Mouse (Mus musculus) hindbrain, embryonic 14.5 days (tissue): Measurements from ENCODE around the gene Cacng1. TPM values are rescaled to one million over a fixed set of nuclear protein-coding genes. Genes with fewer than 3 reads are reported as not detected.

Experiments used
- ATAC-seq: fragments of 200-750 bp; cut with Nextera tagmentation; 2 replicates; pipeline ENCODE4 v1.8.0; 2017; ENCODE audit warnings: moderate number of reproducible peaks, mild to moderate bottlenecking, moderate TSS enrichment, moderate library complexity; ENCODE audit not compliant: low FRiP score
- DNase-seq: peaks from one replicate; pipeline ENCODE4 v3.0.0-alpha.2; 2015; ENCODE audit warnings: low spot score
- H3K27ac ChIP-seq: fragments of 300-500 bp; sonication (generic); 2 replicates; pipeline ENCODE4 v1.5.1; 2014; ENCODE audit warnings: mild to moderate bottlenecking, moderate library complexity
- H3K27me3 ChIP-seq: fragments of 300-500 bp; sonication (generic); 2 replicates; pipeline ENCODE4 v1.6.1; 2014; ENCODE audit warnings: mild to moderate bottlenecking, low read length, mixed read lengths; ENCODE audit not compliant: control insufficient read depth, insufficient read depth
- H3K36me3 ChIP-seq: fragments of 300-500 bp; sonication (generic); replicated peaks from 2 replicates; pipeline ENCODE4 v1.6.1; 2014; ENCODE audit not compliant: control insufficient read depth, insufficient read depth
- H3K4me1 ChIP-seq: fragments of 300-500 bp; sonication (generic); replicated peaks from 2 replicates; pipeline ENCODE4 v1.6.1; 2014; ENCODE audit warnings: antibody characterized with exemption, low read length, mixed read lengths; ENCODE audit not compliant: control insufficient read depth, insufficient read depth
- H3K4me2 ChIP-seq: fragments of 300-500 bp; sonication (generic); replicated peaks from 2 replicates; pipeline ENCODE4 v1.6.1; 2014; ENCODE audit warnings: mild to moderate bottlenecking, moderate library complexity
- H3K4me3 ChIP-seq: fragments of 300-500 bp; sonication (generic); replicated peaks from 2 replicates; pipeline ENCODE4 v1.5.1; 2014; ENCODE audit warnings: mild to moderate bottlenecking, low read length
- H3K9ac ChIP-seq: fragments of 300-500 bp; sonication (generic); 2 replicates; pipeline ENCODE4 v1.6.1; 2014
- H3K9me3 ChIP-seq: fragments of 300-500 bp; sonication (generic); 2 replicates; pipeline ENCODE4 v1.6.1; 2016; ENCODE audit warnings: low read length; ENCODE audit not compliant: control insufficient read depth
- WGBS: fragments of 180-500 bp; shearing (Covaris S2); extraction: QIAGEN DNeasy Blood & Tissue Kit; methylation state at CpG from one replicate; pipeline ENCODE4 v1.1.7; 2014; 5-methylcytosine and 5-hydroxymethylcytosine counted together
- polyA plus RNA-seq: library from polyadenylated mRNA; unstranded; fragments of >200 nt; fragmentation: Nextera tagmentation; extraction: Ambion mirVana; gene quantifications from 2 replicates; pipeline ENCODE4 v1.2.1, GENCODE M21; 2014

Gene Cacng1
- polyA plus RNA-seq, 1 experiment from 2014 or later, result 0.52 TPM

- DNase-seq, result no peak
- no peaks in the 10 kb centered on the region for H3K27me3 ChIP-seq
- no peak overlapping the region for H3K4me2 ChIP-seq
- no peak overlapping the region for H3K27ac ChIP-seq
- H3K9ac ChIP-seq, result no peak overlapping the region
- H3K4me1 ChIP-seq, result peaks cover 7% of the 10 kb centered on the region; the same call in 1 of the 2 replicates
- no peak overlapping the region for H3K4me3 ChIP-seq
- no peak for ATAC-seq
- H3K36me3 ChIP-seq, result peaks cover 83% of the 10 kb centered on the region
- WGBS, result 84% methylated on average over 20 of the region's 20 CpGs
- H3K9me3 ChIP-seq, result no peaks in the 10 kb centered on the region
Observed at GRCm38 (mm10) chr11:107738418-107739099, 22.2 kb upstream of the Cacng1 start.

- Histone ChIP-seq H3K9ac (no peak overlapping the region), H3K27ac (no peak overlapping the region), H3K27me3 (no peaks in the 10 kb centered on the region), H3K4me3 (no peak overlapping the region), H3K4me2 (no peak overlapping the region), H3K9me3 (no peaks in the 10 kb centered on the region), H3K36me3 (peaks cover 89% of the 10 kb centered on the region), H3K4me1 (peaks cover 4% of the 10 kb centered on the region; the same call in 1 of the 2 replicates)
- no peak for ATAC-seq
- 85% methylated on average over 6 of the region's 6 CpGs for WGBS
- DNase-seq, result no peak
Observed at GRCm38 (mm10) chr11:107737886-107738285, 21.6 kb upstream of the Cacng1 start.

GRCm38 (mm10) chr11:107734133-107734532 is 17.8 kb upstream of the Cacng1 start:
- no peaks in the 10 kb centered on the region for H3K4me1 ChIP-seq
- peaks cover 71% of the 10 kb centered on the region for H3K36me3 ChIP-seq
- no peaks in the 10 kb centered on the region for H3K9me3 ChIP-seq
- DNase-seq, result no peak
- H3K4me2 ChIP-seq, result no peak overlapping the region
- 87% methylated on average over 7 of the region's 7 CpGs for WGBS
- no peak overlapping the region for H3K4me3 ChIP-seq
- H3K27me3 ChIP-seq, result no peaks in the 10 kb centered on the region
- H3K9ac ChIP-seq, result no peak overlapping the region
- ATAC-seq, result no peak
- no peak overlapping the region for H3K27ac ChIP-seq

- Histone ChIP-seq H3K9me3 (no peaks in the 10 kb centered on the region), H3K36me3 (peaks cover 45% of the 10 kb centered on the region), H3K4me3 (no peak overlapping the region), H3K4me1 (no peaks in the 10 kb centered on the region), H3K27me3 (no peaks in the 10 kb centered on the region), H3K27ac (no peak overlapping the region), H3K9ac (no peak overlapping the region), H3K4me2 (no peak overlapping the region)
- WGBS, result 91% methylated on average over 5 of the region's 5 CpGs
- ATAC-seq (no peak), DNase-seq (no peak)
Observed at GRCm38 (mm10) chr11:107731498-107731897, 15.2 kb upstream of the Cacng1 start.

- no peak overlapping the region for H3K4me2 ChIP-seq
- no peaks in the 10 kb centered on the region for H3K9me3 ChIP-seq
- no peaks in the 10 kb centered on the region for H3K4me1 ChIP-seq
- H3K36me3 ChIP-seq, result peaks cover 39% of the 10 kb centered on the region
- no peak overlapping the region for H3K9ac ChIP-seq
- ATAC-seq (no peak), DNase-seq (no peak)
- 84% methylated on average over 4 of the region's 4 CpGs for WGBS
- no peak overlapping the region for H3K27ac ChIP-seq
- H3K27me3 ChIP-seq, result no peaks in the 10 kb centered on the region
- no peak overlapping the region for H3K4me3 ChIP-seq
Observed at GRCm38 (mm10) chr11:107730940-107731339, 14.6 kb upstream of the Cacng1 start.

GRCm38 (mm10) chr11:107729141-107729540 is 12.8 kb upstream of the Cacng1 start:
- 85% methylated on average over 7 of the region's 7 CpGs for whole genome bisulfite sequencing
- Histone ChIP-seq H3K9ac (no peak overlapping the region), H3K9me3 (no peaks in the 10 kb centered on the region), H3K4me2 (no peak overlapping the region), H3K27me3 (no peaks in the 10 kb centered on the region), H3K27ac (no peak overlapping the region), H3K4me1 (no peaks in the 10 kb centered on the region), H3K36me3 (peaks cover 21% of the 10 kb centered on the region), H3K4me3 (no peak overlapping the region)
- ATAC-seq (no peak), DNase-seq (no peak)

- no peaks in the 10 kb centered on the region for H3K27me3 ChIP-seq
- no peak for DNase-seq
- H3K9me3 ChIP-seq, result no peaks in the 10 kb centered on the region
- 82% methylated on average over 13 of the region's 13 CpGs for WGBS
- no peak overlapping the region for H3K27ac ChIP-seq
- H3K4me3 ChIP-seq, result no peak overlapping the region
- no peak for ATAC-seq
- H3K9ac ChIP-seq, result no peak overlapping the region
- H3K4me2 ChIP-seq, result no peak overlapping the region
- no peaks in the 10 kb centered on the region for H3K4me1 ChIP-seq
- peaks cover 14% of the 10 kb centered on the region for H3K36me3 ChIP-seq
Observed at GRCm38 (mm10) chr11:107728073-107728863, 11.9 kb upstream of the Cacng1 start.

- Histone ChIP-seq H3K27me3 (no peaks in the 10 kb centered on the region), H3K36me3 (no peaks in the 10 kb centered on the region), H3K9ac (no peak overlapping the region), H3K4me2 (no peak overlapping the region), H3K27ac (no peak overlapping the region), H3K4me1 (no peaks in the 10 kb centered on the region), H3K4me3 (no peak overlapping the region), H3K9me3 (no peaks in the 10 kb centered on the region)
- DNase-seq, result no peak
- 92% methylated on average over 8 of the region's 8 CpGs for WGBS
- ATAC-seq, result no peak
Observed at GRCm38 (mm10) chr11:107724603-107725002, 8.3 kb upstream of the Cacng1 start.

GRCm38 (mm10) chr11:107721057-107721456 is 4.7 kb upstream of the Cacng1 start:
- ATAC-seq, result no peak

More at GRCm38 (mm10) chr11:107721057-107721456, 4.7 kb upstream of the Cacng1 start:
- no peak for DNase-seq
- Histone ChIP-seq H3K4me3 (no peak overlapping the region), H3K9ac (no peak overlapping the region), H3K9me3 (0 out of 2 replicates have a peak, but pooled peaks cover 4% of the 10 kb centered on the region), H3K27ac (no peak overlapping the region), H3K4me2 (no peak overlapping the region), H3K36me3 (no peaks in the 10 kb centered on the region), H3K4me1 (no peaks in the 10 kb centered on the region), H3K27me3 (no peaks in the 10 kb centered on the region)
- WGBS, result 81% methylated on average over 7 of the region's 7 CpGs
